Mouse (Mus musculus): ENCODE results near the gene Zfp617. TPM values are rescaled to one million over a fixed set of nuclear protein-coding genes. Genes with fewer than 3 reads are reported as not detected.

The Zfp617 gene
- total and polyA plus RNA-seq, 2 experiments = 2.0 to 16.9 TPM

DNA sequence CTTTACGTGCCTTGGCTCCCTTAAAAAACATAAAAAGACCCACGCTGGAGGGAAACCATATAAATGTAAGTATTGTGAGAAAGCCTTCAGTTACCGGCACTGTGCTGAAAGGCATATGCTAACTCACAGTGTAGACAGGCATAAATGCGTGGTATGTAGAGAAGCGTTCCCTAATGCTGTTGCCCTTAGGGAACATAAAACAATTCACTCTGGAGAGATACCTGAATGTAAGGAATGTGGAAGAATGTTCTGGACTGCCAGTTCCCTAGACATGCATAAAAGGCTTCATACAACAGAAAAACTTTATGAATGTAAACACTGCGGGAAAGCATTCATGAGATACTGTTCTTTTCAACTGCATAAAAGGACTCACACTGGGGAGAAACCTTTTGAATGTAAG is 59.7 kb downstream of the Zfp617 start:
- WGBS = 96% methylated on average over 6 of the region's 6 CpGs
- no peak overlapping the region for H3K27ac ChIP-seq (replicated peaks; ENCODE audit: insufficient read depth, low read depth, low read length)
- H3K4me3 ChIP-seq (ENCODE audit: insufficient read depth, low read depth, low read length) = no peak overlapping the region
- H3K36me3 ChIP-seq (ENCODE audit: control insufficient read depth, insufficient read depth, low read length) = peaks cover 32% of the 10 kb centered on the region
- H3K79me2 ChIP-seq (ENCODE audit: control insufficient read depth, insufficient read depth, low read length) = peaks cover 8% of the 10 kb centered on the region; the same call in 1 of the 2 replicates
- no peak overlapping the region for H3K9ac ChIP-seq (ENCODE audit: low read depth, low read length)
- no peak for DNase-seq (ENCODE audit: extremely low read depth, low read depth, low spot score)
- TF ChIP-seq CTCF (IDR thresholded peaks at IDR 0.05; ENCODE audit: low read depth, low read length) (no peak), POLR2A (IDR thresholded peaks at IDR 0.05; ENCODE audit: extremely low read depth, insufficient read depth, low read length) (no peak)
- H3K4me1 ChIP-seq (ENCODE audit: control insufficient read depth, insufficient read depth, low read length) = no peaks in the 10 kb centered on the region
- H3K27me3 ChIP-seq (ENCODE audit: control insufficient read depth, insufficient read depth, low read length) = no peaks in the 10 kb centered on the region

DNA sequence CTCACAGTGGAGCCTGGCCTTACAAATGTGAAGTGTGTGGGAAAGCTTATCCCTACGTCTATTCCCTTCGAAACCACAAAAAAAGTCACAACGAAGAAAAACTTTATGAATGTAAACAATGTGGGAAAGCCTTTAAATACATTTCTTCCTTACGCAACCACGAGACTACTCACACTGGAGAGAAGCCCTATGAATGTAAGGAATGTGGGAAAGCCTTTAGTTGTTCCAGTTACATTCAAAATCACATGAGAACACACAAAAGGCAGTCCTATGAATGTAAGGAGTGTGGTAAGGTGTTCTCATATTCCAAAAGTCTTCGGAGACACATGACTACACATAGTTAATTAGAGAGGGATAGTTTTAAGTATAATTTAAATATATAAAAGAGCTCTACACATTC is 60.2 kb downstream of the Zfp617 start:
- Histone ChIP-seq H3K4me3 (ENCODE audit: insufficient read depth, low read depth, low read length) (no peak overlapping the region), H3K9ac (ENCODE audit: low read depth, low read length) (no peak overlapping the region), H3K36me3 (ENCODE audit: control insufficient read depth, insufficient read depth, low read length) (peaks cover 32% of the 10 kb centered on the region), H3K79me2 (ENCODE audit: control insufficient read depth, insufficient read depth, low read length) (peaks cover 8% of the 10 kb centered on the region; the same call in 1 of the 2 replicates), H3K4me1 (ENCODE audit: control insufficient read depth, insufficient read depth, low read length) (no peaks in the 10 kb centered on the region), H3K27ac (replicated peaks; ENCODE audit: insufficient read depth, low read depth, low read length) (no peak overlapping the region), H3K27me3 (ENCODE audit: control insufficient read depth, insufficient read depth, low read length) (no peaks in the 10 kb centered on the region)
- TF ChIP-seq POLR2A (IDR thresholded peaks at IDR 0.05; ENCODE audit: extremely low read depth, insufficient read depth, low read length) (no peak), CTCF (IDR thresholded peaks at IDR 0.05; ENCODE audit: low read depth, low read length) (no peak)
- WGBS = 97% methylated on average over 6 of the region's 6 CpGs
- DNase-seq (ENCODE audit: extremely low read depth, low read depth, low spot score) = no peak

DNA sequence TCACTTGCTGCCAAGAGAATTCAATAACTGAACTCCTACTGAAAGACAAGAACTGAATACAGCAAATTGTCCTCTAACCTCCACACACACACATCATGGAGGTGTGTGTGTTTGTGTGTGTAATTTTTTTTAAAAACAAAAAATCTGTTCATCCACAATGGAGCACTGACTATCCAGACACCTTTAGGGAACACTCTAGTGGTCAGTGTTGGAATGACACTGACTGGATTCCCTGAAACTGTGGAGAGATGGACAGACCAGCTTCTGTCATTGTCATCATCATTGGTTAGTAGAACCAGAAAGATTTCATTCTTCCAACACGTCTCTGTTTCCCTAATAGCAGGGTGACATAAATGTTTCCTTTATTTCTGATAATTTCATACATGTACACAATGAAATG is 63.5 kb downstream of the Zfp617 start:
- WGBS = 58% methylated on average over 1 of the region's 1 CpGs
- no peak overlapping the region for H3K4me3 ChIP-seq (ENCODE audit: insufficient read depth, low read depth, low read length)
- H3K27ac ChIP-seq (replicated peaks; ENCODE audit: insufficient read depth, low read depth, low read length) = no peak overlapping the region
- H3K27me3 ChIP-seq (ENCODE audit: control insufficient read depth, insufficient read depth, low read length) = no peaks in the 10 kb centered on the region
- peak; percentile 24 for DNase-seq (ENCODE audit: extremely low read depth, low read depth, low spot score)
- H3K4me1 ChIP-seq (ENCODE audit: control insufficient read depth, insufficient read depth, low read length) = no peaks in the 10 kb centered on the region
- peaks cover 18% of the 10 kb centered on the region for H3K36me3 ChIP-seq (ENCODE audit: control insufficient read depth, insufficient read depth, low read length)
- H3K79me2 ChIP-seq (ENCODE audit: control insufficient read depth, insufficient read depth, low read length) = no peaks in the 10 kb centered on the region
- H3K9ac ChIP-seq (ENCODE audit: low read depth, low read length) = no peak overlapping the region
- TF ChIP-seq CTCF (IDR thresholded peaks at IDR 0.05; ENCODE audit: low read depth, low read length) = peak; percentile 46
- no peak for TF ChIP-seq POLR2A (IDR thresholded peaks at IDR 0.05; ENCODE audit: extremely low read depth, insufficient read depth, low read length)

DNA sequence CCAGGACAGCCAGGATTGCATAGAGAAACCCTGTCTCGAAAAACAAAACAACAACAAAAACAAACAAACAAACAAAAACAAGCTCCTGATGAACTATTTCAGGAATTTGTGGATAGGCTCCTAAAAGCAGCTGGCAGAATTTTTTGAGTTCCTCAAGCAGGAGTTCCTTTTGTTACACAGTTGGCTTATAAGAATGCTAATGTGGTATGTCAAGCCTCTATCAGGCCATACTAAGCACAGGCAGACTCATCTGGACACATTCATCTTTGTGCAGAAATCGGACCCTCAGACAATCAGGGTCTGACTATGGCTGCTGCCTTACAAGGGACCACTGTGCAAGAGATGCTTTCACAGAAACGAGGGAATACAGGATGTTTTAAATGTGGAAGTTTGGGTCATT is 65.8 kb downstream of the Zfp617 start:
- Histone ChIP-seq H3K9ac (ENCODE audit: low read depth, low read length) (no peak overlapping the region), H3K79me2 (ENCODE audit: control insufficient read depth, insufficient read depth, low read length) (no peaks in the 10 kb centered on the region), H3K4me3 (ENCODE audit: insufficient read depth, low read depth, low read length) (no peak overlapping the region), H3K4me1 (ENCODE audit: control insufficient read depth, insufficient read depth, low read length) (no peaks in the 10 kb centered on the region), H3K27ac (replicated peaks; ENCODE audit: insufficient read depth, low read depth, low read length) (no peak overlapping the region), H3K36me3 (ENCODE audit: control insufficient read depth, insufficient read depth, low read length) (no peaks in the 10 kb centered on the region; the same call in 1 of the 2 replicates), H3K27me3 (ENCODE audit: control insufficient read depth, insufficient read depth, low read length) (no peaks in the 10 kb centered on the region)
- TF ChIP-seq POLR2A (IDR thresholded peaks at IDR 0.05; ENCODE audit: extremely low read depth, insufficient read depth, low read length) (no peak), CTCF (IDR thresholded peaks at IDR 0.05; ENCODE audit: low read depth, low read length) (no peak)
- 82% methylated on average over 3 of the region's 3 CpGs for WGBS
- DNase-seq (ENCODE audit: extremely low read depth, low read depth, low spot score) = no peak

DNA sequence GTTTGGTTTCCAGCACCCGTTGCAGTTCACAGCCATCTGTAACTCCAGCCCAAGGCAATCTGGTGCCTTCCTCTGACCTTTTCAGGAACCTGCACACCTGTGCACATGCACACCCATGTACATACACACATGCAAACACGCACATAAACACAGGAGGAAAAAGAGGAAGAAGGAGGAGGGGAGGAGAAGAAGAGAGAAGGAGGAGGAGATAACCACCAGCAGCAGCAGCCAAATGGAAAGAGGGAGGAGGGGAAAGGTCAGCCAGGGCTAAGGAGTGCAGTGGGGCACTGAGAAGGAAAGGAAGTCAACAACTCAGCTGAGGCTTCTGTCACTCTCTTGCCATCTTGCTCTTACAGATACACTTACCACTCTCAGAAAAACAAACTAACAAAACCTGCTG is 72.6 kb downstream of the Zfp617 start:
- 44% methylated on average over 2 of the region's 2 CpGs for WGBS
- Histone ChIP-seq H3K27ac (replicated peaks; ENCODE audit: insufficient read depth, low read depth, low read length) (no peak overlapping the region), H3K79me2 (ENCODE audit: control insufficient read depth, insufficient read depth, low read length) (no peaks in the 10 kb centered on the region), H3K4me3 (ENCODE audit: insufficient read depth, low read depth, low read length) (no peak overlapping the region), H3K27me3 (ENCODE audit: control insufficient read depth, insufficient read depth, low read length) (no peaks in the 10 kb centered on the region), H3K9ac (ENCODE audit: low read depth, low read length) (no peak overlapping the region), H3K36me3 (ENCODE audit: control insufficient read depth, insufficient read depth, low read length) (no peaks in the 10 kb centered on the region), H3K4me1 (ENCODE audit: control insufficient read depth, insufficient read depth, low read length) (no peaks in the 10 kb centered on the region)
- no peak for DNase-seq (ENCODE audit: extremely low read depth, low read depth, low spot score)
- TF ChIP-seq POLR2A (IDR thresholded peaks at IDR 0.05; ENCODE audit: extremely low read depth, insufficient read depth, low read length) = no peak
- no peak for TF ChIP-seq CTCF (IDR thresholded peaks at IDR 0.05; ENCODE audit: low read depth, low read length)

DNA sequence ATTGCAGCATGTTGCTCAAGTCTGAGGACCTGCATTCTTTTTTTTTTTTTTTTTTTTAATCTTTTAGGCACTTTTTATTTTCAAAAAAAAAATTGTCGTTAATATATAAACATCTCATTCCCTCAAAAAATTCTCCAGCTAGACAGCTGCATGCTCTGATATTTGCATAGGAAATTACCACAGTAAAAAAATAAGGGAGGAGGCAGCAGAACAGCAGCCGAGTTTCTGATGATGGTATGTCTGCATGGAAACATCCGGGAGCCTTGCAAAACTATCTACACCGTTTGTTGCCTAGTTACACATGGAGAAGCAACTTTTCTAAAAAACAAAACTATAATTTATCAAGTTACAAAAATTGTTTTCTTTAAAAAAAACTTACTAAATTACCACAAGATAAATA is 73.0 kb downstream of the Zfp617 start:
- Histone ChIP-seq H3K4me3 (ENCODE audit: insufficient read depth, low read depth, low read length) (no peak overlapping the region), H3K27ac (replicated peaks; ENCODE audit: insufficient read depth, low read depth, low read length) (no peak overlapping the region), H3K9ac (ENCODE audit: low read depth, low read length) (no peak overlapping the region), H3K4me1 (ENCODE audit: control insufficient read depth, insufficient read depth, low read length) (no peaks in the 10 kb centered on the region), H3K36me3 (ENCODE audit: control insufficient read depth, insufficient read depth, low read length) (no peaks in the 10 kb centered on the region), H3K27me3 (ENCODE audit: control insufficient read depth, insufficient read depth, low read length) (no peaks in the 10 kb centered on the region), H3K79me2 (ENCODE audit: control insufficient read depth, insufficient read depth, low read length) (no peaks in the 10 kb centered on the region)
- 69% methylated on average over 4 of the region's 4 CpGs for WGBS
- no peak for DNase-seq (ENCODE audit: extremely low read depth, low read depth, low spot score)
- no peak for TF ChIP-seq CTCF (IDR thresholded peaks at IDR 0.05; ENCODE audit: low read depth, low read length)
- TF ChIP-seq POLR2A (IDR thresholded peaks at IDR 0.05; ENCODE audit: extremely low read depth, insufficient read depth, low read length) = no peak

Other genes starting within 250 kb of the Zfp617 start
- 0.09 and 0.20 TPM in 2 replicates for gene Unc13a, start 236.9 kb upstream of the Zfp617 start, total RNA-seq (2014; rRNA removed)
- gene Unc13a, start 236.9 kb upstream of the Zfp617 start, polyA plus RNA-seq (2012; rRNA removed) = 0.15 and 0.72 TPM in 2 replicates
- 4.0 and 4.6 TPM in 2 replicates for gene Jak3, start 232.3 kb upstream of the Zfp617 start, total RNA-seq (2014; rRNA removed)
- gene Jak3, start 232.3 kb upstream of the Zfp617 start, polyA plus RNA-seq (2012; rRNA removed) = 5.7 and 7.9 TPM in 2 replicates
- 0.74 and 1.1 TPM in 2 replicates for gene Insl3, start 219.4 kb upstream of the Zfp617 start, total RNA-seq (2014; rRNA removed)
- 4.9 and 8.2 TPM in 2 replicates for gene Insl3, start 219.4 kb upstream of the Zfp617 start, polyA plus RNA-seq (2012; rRNA removed)
- 0.92 and 1.3 TPM in 2 replicates for gene B3gnt3, start 206.8 kb upstream of the Zfp617 start, total RNA-seq (2014; rRNA removed)
- gene B3gnt3, start 206.8 kb upstream of the Zfp617 start, polyA plus RNA-seq (2012; rRNA removed) = 1.5 and 2.6 TPM in 2 replicates
- 0.18 and 0.87 TPM in 2 replicates for gene Fcho1, start 182.9 kb upstream of the Zfp617 start, total RNA-seq (2014; rRNA removed)
- gene Fcho1, start 182.9 kb upstream of the Zfp617 start, polyA plus RNA-seq (2012; rRNA removed) = 0.44 and 2.8 TPM in 2 replicates
- gene Zfp709, start 26.6 kb upstream of the Zfp617 start, total RNA-seq (2014; rRNA removed) = 3.1 and 3.3 TPM in 2 replicates
- 0.18 and 0.46 TPM in 2 replicates for gene Zfp709, start 26.6 kb upstream of the Zfp617 start, polyA plus RNA-seq (2012; rRNA removed)
- gene Zfp882, start within 50 bp of the Zfp617 start, total RNA-seq (2014; rRNA removed) = 3.4 and 3.9 TPM in 2 replicates
- gene Zfp882, start within 50 bp of the Zfp617 start, polyA plus RNA-seq (2012; rRNA removed) = 0.16 and 0.76 TPM in 2 replicates
- 5.8 and 7.5 TPM in 2 replicates for gene Zfp961, start 42.4 kb downstream of the Zfp617 start, total RNA-seq (2014; rRNA removed)
- gene Zfp961, start 42.4 kb downstream of the Zfp617 start, polyA plus RNA-seq (2012; rRNA removed) = 2.7 and 3.8 TPM in 2 replicates
- gene Cyp4f18, start 101.0 kb downstream of the Zfp617 start, total RNA-seq (2014; rRNA removed) = 0.74 TPM in 2 replicates
- 0.36 and 1.2 TPM in 2 replicates for gene Cyp4f18, start 101.0 kb downstream of the Zfp617 start, polyA plus RNA-seq (2012; rRNA removed)
- gene Olfr372, start 132.6 kb downstream of the Zfp617 start, total RNA-seq (2014; rRNA removed) = not detected in 2 replicates
- not detected in 2 replicates for gene Olfr372, start 132.6 kb downstream of the Zfp617 start, polyA plus RNA-seq (2012; rRNA removed)
- not detected in 2 replicates for gene Olfr373, start 174.5 kb downstream of the Zfp617 start, total RNA-seq (2014; rRNA removed)
- gene Olfr373, start 174.5 kb downstream of the Zfp617 start, polyA plus RNA-seq (2012; rRNA removed) = not detected in 2 replicates
- gene Olfr374, start 198.4 kb downstream of the Zfp617 start, total RNA-seq (2014; rRNA removed) = not detected in 2 replicates
- gene Olfr374, start 198.4 kb downstream of the Zfp617 start, polyA plus RNA-seq (2012; rRNA removed) = not detected in 2 replicates
- 23.8 and 26.7 TPM in 2 replicates for gene Tpm4, start 226.3 kb downstream of the Zfp617 start, total RNA-seq (2014; rRNA removed)
- 6.9 and 10.1 TPM in 2 replicates for gene Tpm4, start 226.3 kb downstream of the Zfp617 start, polyA plus RNA-seq (2012; rRNA removed)

Data from liver, adult 2 months (tissue).